Mouse (Mus musculus) neural tube, embryonic 10.5 days (tissue): Measurements from ENCODE around the gene Bcl7a.

Source experiments
- DNase-seq: peaks from one replicate; pipeline ENCODE4 v3.0.0-alpha.2; 2017; ENCODE audit warnings: low spot score; ENCODE audit errors: extremely low spot score

The Bcl7a gene

DNA sequence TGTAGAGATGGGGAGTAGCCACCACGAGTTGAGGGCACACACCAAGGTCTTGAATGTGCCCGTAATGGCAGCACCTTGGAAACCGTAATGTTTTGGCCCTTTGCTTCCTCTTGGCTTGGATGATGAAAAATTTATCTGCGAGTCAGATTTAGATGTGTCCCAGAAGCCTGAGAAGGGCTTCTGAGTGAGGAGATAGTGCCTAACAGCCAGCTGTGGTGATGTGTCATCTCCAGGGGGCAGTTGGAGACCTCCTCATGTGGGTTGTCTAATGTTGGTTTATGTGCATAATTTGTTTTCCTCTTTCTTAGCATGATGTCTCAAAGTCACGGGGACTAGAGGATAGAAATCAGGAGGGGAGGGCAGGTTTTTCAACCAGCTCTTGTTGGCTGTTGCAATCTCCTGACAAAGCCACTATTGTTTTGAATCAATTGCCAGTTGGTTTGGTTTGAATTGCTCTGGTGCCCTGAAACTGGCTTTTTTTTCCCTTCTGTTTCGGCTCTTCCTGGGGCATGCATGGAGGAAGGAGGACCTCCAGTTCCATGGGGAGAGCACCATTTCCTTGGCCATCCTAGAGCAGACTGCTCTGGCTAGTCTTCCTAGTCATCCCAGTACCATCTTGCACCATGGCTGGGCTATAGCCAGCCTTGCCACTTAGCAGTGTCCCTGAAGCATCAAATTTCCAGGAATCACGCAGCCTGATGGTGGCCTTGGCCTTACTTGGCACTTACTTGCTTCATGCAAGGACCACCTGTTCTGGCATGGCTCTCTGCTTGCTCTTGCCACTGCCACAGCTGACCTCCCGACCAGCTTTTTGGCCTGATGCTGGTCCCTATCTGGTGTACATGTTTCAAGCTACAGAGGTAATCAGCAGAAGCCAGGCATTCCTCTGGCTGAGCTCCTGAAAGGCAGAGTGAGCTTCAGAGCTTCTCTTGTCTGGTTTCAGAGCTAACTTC, 73.2 kb downstream of the Bcl7a start:
- no peak for DNase-seq

DNA sequence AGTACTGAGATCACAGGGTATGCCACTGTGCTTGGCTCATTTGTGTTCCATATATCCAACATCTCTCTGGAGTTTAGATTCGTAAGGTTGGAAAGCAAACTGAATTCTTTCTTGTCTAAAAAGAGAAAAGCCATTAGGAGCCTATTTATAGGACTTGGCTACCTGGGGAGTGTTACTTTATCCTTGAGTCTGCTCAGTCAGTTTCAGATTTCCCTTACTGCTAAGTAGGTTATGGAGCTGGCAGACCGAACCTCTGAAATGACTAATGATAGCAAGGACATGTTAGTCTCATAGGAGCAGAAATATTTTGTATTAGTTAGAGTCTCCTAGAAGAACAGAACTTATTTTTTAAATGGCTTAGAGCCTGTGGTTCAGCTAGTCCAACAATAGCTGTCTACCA, 80.3 kb downstream of the Bcl7a start:
- no peak for DNase-seq
